Mouse (Mus musculus) heart, embryonic 13.5 days (tissue): Measurements from ENCODE around the gene Rbm7. TPM values are rescaled to one million over a fixed set of nuclear protein-coding genes. Genes with fewer than 3 reads are reported as not detected.
"Not testable (repeated sequence)": the region's sequence is repeated elsewhere in the genome, so short reads cannot be mapped to it uniquely, and the experiment has no call there.

ENCODE experiments used
- ATAC-seq: fragments of 200-750 bp; cut with Nextera tagmentation; 2 replicates; pipeline ENCODE4 v1.8.0; 2017; ENCODE audit warnings: moderate TSS enrichment; ENCODE audit not compliant: insufficient number of reproducible peaks, low FRiP score, low TSS enrichment; ENCODE audit errors: extremely low read depth
- H3K27ac ChIP-seq: fragments of 300-500 bp; sonication (generic); replicated peaks from 2 replicates; pipeline ENCODE4 v1.5.1; 2015; ENCODE audit warnings: moderate library complexity, mild to moderate bottlenecking, inconsistent platforms
- H3K27me3 ChIP-seq: fragments of 300-500 bp; sonication (generic); replicated peaks from 2 replicates; pipeline ENCODE4 v1.6.1; 2015; ENCODE audit warnings: mild to moderate bottlenecking, inconsistent platforms
- H3K36me3 ChIP-seq: fragments of 300-500 bp; sonication (generic); 2 replicates; pipeline ENCODE4 v1.6.1; 2015; ENCODE audit warnings: mild to moderate bottlenecking, inconsistent platforms
- H3K4me1 ChIP-seq: fragments of 300-500 bp; sonication (generic); 2 replicates; pipeline ENCODE4 v1.6.1; 2015; ENCODE audit warnings: inconsistent platforms
- H3K4me2 ChIP-seq: fragments of 300-500 bp; sonication (generic); 2 replicates; pipeline ENCODE4 v1.6.1; 2015; ENCODE audit warnings: inconsistent platforms, mild to moderate bottlenecking, moderate library complexity
- H3K4me3 ChIP-seq: fragments of 300-500 bp; sonication (generic); 2 replicates; pipeline ENCODE4 v1.5.1; 2015; ENCODE audit warnings: moderate library complexity, mild to moderate bottlenecking, inconsistent platforms
- H3K9ac ChIP-seq: fragments of 300-500 bp; sonication (generic); 2 replicates; pipeline ENCODE4 v1.6.1; 2015; ENCODE audit warnings: inconsistent platforms, mild to moderate bottlenecking, moderate library complexity
- H3K9me3 ChIP-seq: fragments of 300-500 bp; sonication (generic); 2 replicates; pipeline ENCODE4 v1.6.1; 2016; ENCODE audit warnings: inconsistent platforms
- WGBS: fragments of 180-500 bp; shearing (Covaris S2); methylation state at CpG from one replicate; pipeline ENCODE4 v1.1.7; 2015; ENCODE audit warnings: mixed read lengths; 5-methylcytosine and 5-hydroxymethylcytosine counted together
- polyA plus RNA-seq: library from polyadenylated mRNA; unstranded; fragments of >200 nt; fragmentation: Nextera tagmentation; extraction: Ambion mirVana; gene quantifications from 2 replicates; pipeline ENCODE4 v1.2.1, GENCODE M21; 2015

The Rbm7 gene
- polyA plus RNA-seq: 80.1 and 86.7 TPM in 2 replicates

DNA sequence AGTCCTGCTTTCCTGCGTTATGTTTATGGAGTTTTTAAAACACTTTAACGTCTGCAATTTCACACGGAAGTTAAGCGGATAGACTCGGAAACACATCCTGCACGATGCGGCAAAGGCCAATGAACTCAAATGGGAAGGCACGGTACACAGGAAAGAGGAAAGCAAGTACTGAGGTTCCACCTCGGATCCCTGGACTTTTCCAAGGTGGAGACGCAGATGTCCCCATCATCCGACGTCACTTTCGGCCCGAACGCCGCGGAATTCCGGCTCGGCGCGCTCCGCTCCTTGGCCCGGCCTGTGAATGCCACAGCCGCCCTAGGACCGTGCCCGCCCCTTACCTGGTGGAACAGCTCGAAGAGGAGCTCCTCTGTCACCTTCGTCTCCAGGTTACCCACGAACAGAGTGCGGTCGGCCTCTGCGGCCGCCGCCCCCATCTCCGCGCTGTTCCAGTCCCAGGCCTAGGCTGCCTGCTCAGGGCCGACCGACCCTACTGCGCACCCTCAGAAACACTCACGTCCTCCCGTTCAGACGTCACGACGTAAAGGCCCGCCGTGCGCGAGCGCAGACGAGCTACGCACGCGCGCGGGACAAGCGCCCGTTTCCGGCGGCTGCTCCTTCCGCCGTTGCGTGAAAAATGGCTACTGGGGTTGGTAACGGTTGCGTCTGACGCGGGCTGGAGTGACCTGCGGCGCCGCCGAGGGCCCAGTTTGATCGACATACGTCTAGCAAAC, at the start of gene Rbm7, which contains the start of gene Gm5617:
Gene Rbm7, minus strand, starts transcription at position 483 of the 731 bp plus-strand sequence.
Gene Gm5617, plus strand, starts transcription at position 626 of the 731 bp plus-strand sequence.
- peaks cover 40% of the 10 kb centered on the region for H3K36me3 ChIP-seq

DNA sequence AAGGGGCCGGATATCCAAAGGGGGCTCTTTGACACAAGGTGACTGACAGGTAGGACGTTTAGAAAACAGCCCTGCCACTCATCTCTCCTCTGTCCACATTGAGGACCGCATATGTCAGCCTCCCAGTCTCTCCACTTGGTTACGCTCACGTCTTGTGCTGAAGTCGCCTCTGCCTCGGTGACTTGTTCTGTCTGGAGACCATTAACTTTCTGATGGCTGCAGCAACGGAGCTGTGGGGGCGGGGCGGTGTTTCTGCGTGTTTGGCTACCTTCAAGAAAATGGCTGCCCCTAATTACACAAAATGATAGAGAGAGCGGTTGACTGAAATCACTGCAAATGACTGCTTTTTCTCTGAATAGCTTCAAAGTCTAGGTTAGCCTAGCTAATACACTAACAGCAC, 43.6 kb upstream of the Rbm7 start:
- H3K4me3 ChIP-seq: peak overlapping the region; percentile 35
- H3K27ac ChIP-seq: no peak overlapping the region
- H3K36me3 ChIP-seq: no peaks in the 10 kb centered on the region
- peaks cover 19% of the 10 kb centered on the region for H3K9me3 ChIP-seq
- peaks cover 10% of the 10 kb centered on the region for H3K4me1 ChIP-seq
- H3K4me2 ChIP-seq: peak overlapping the region; percentile 60
- peak overlapping the region; percentile 67; the same call in 1 of the 2 replicates for H3K9ac ChIP-seq
- peaks cover 23% of the 10 kb centered on the region for H3K27me3 ChIP-seq
- ATAC-seq: no peak
- 15% methylated on average over 12 of the region's 12 CpGs for WGBS

More for the DNA sequence above, at the start of gene Rbm7, which contains the start of gene Gm5617:
- Histone ChIP-seq H3K27ac (peak within 1 kb of the TSS; percentile 91), H3K9ac (peak within 1 kb of the TSS; percentile 97), H3K27me3 (peaks cover 23% of the 10 kb centered on the region), H3K4me2 (peak within 1 kb of the TSS; percentile 92), H3K4me3 (peak within 1 kb of the TSS; percentile 93), H3K9me3 (no peaks in the 10 kb centered on the region), H3K4me1 (peaks cover 25% of the 10 kb centered on the region)
- ATAC-seq: peak; percentile 98
- 0% methylated on average over 68 of the region's 72 CpGs for WGBS

DNA sequence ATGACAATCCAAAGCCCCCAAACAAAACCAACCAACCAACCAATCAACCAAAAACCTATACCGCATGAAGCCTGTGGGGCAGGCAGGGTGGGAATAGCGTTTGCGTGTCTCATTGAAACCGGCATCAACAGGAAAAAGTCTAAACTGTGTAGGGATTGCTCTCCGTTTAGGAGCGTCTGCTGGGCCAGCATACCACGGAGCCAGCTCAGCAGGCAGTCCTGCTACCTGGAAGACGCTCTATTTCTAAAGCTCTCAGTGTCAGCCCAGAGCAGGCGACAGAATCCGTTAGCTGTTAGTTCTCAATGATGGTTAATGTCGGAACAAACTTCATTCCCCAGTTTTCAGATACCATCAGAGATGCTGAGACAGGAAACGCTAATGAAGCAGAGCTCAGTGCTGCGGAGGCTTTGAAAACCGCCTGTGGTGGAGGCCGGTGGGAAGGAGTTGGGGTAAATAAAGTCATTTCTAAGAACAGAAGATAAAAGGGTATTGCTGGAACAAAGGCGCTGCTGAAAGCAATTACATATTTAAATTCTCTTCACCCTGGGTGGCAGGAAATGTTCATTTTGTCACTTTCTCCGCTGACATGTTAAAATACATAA, 43.0 kb upstream of the Rbm7 start:
- Histone ChIP-seq H3K4me3 (peak overlapping the region; percentile 35), H3K36me3 (no peaks in the 10 kb centered on the region), H3K27me3 (peaks cover 23% of the 10 kb centered on the region), H3K9me3 (peaks cover 19% of the 10 kb centered on the region), H3K9ac (peak overlapping the region; percentile 67), H3K4me2 (peak overlapping the region; percentile 60), H3K4me1 (peaks cover 10% of the 10 kb centered on the region), H3K27ac (no peak overlapping the region)
- ATAC-seq: no peak
- WGBS: 3% methylated on average over 17 of the region's 17 CpGs

DNA sequence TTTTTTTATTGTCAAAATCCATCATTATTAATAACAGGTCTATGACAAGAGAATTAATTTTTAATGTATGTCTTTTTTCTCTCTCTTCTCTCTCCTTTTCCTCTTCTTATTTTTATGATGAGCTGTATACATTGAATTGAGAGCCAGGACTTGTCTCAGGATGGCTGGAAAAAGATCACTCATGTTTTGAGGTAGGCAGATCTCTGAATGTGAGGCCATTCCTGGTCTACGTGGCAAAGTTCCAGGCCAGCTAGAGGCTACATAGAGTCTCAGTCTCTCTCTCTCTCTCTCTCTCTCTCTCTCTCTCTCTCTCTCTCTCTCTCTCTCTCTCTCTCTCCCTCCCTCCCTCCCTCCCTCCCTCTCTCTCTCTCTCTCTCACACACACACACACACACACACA, 42.5 kb upstream of the Rbm7 start:
- Histone ChIP-seq H3K27me3 (peaks cover 23% of the 10 kb centered on the region), H3K4me1 (peaks cover 10% of the 10 kb centered on the region), H3K9me3 (peaks cover 17% of the 10 kb centered on the region), H3K4me2 (peak overlapping the region; percentile 60)
- H3K9ac ChIP-seq, H3K27ac ChIP-seq, H3K36me3 ChIP-seq, ATAC-seq, H3K4me3 ChIP-seq: not testable (repeated sequence)
- WGBS: 25% methylated on average over 1 of the region's 1 CpGs

DNA sequence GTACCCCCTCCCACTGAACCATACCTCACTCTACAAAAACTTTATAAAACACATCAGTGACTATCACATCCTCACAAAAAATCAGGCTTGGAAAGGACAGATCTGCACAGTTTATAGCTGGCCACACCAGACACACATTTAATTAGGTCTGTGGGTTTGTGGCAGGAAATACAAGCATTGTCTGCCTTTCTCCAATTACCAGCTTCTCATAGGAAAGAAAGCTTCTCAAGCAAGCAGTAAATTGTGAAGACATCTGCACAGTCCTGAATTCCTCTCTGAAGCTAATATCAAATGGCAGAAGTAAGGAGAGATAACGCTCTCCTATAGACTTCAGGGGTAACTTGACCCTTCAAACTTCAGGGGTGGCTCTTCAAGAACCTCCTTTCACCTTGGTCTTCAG, 41.3 kb upstream of the Rbm7 start:
- H3K36me3 ChIP-seq: no peaks in the 10 kb centered on the region
- H3K9ac ChIP-seq: no peak overlapping the region
- H3K4me3 ChIP-seq: no peak overlapping the region
- no peak overlapping the region for H3K27ac ChIP-seq
- ATAC-seq: no peak
- peaks cover 23% of the 10 kb centered on the region for H3K27me3 ChIP-seq
- no peak overlapping the region for H3K4me2 ChIP-seq
- WGBS: 54% methylated on average over 1 of the region's 1 CpGs
- H3K9me3 ChIP-seq: peaks cover 6% of the 10 kb centered on the region
- H3K4me1 ChIP-seq: peaks cover 10% of the 10 kb centered on the region

DNA sequence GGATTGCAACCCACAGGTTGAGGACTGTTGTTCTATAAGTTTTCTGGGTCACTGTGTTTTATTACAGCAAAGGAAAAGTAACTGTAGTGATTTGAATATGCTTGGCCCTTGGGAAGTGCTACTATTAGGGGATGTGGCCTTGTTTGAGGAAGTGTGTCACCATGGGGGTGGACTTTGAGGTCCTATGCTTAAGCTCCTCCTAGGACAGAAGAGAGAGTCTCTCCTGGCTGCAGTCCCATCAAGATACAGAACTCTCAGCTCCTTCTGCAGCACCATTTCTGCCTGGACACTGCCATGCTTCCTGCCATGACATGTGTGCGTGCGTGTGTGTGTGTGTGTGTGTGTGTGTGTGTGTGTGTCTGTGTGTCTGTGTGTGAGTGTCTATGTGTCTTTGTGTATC, 37.6 kb upstream of the Rbm7 start:
- no peak overlapping the region for H3K4me2 ChIP-seq
- WGBS: 73% methylated on average over 2 of the region's 2 CpGs
- H3K4me1 ChIP-seq: no peaks in the 10 kb centered on the region
- H3K27me3 ChIP-seq: peaks cover 4% of the 10 kb centered on the region
- no peaks in the 10 kb centered on the region for H3K36me3 ChIP-seq
- H3K9ac ChIP-seq: no peak overlapping the region
- no peaks in the 10 kb centered on the region for H3K9me3 ChIP-seq
- ATAC-seq: no peak
- H3K4me3 ChIP-seq: no peak overlapping the region
- no peak overlapping the region for H3K27ac ChIP-seq

DNA sequence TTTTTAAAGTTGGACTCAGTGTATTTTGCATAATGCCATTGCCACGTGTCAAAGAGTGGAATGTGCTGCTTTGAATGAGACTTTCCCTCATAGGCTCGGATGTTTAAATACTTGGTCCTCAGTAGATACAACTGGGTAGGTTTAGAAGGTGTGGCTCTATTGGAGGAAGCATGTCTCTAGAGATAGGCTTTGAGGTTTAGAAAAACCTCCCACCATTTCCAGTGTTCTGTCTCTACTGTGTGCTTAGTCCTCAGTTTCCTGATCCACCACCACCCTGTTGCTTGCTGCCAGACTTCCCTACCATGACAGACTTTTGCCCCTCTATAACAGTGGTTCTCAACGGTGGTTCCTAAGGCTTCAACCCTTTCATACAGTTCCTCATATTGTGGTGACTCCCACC, 37.1 kb upstream of the Rbm7 start:
- 62% methylated on average over 3 of the region's 3 CpGs for WGBS
- peaks cover 2% of the 10 kb centered on the region for H3K27me3 ChIP-seq
- no peak for ATAC-seq
- no peaks in the 10 kb centered on the region for H3K4me1 ChIP-seq
- no peak overlapping the region for H3K4me3 ChIP-seq
- H3K9ac ChIP-seq: no peak overlapping the region
- no peak overlapping the region for H3K4me2 ChIP-seq
- H3K36me3 ChIP-seq: no peaks in the 10 kb centered on the region
- H3K27ac ChIP-seq: no peak overlapping the region
- no peaks in the 10 kb centered on the region for H3K9me3 ChIP-seq

DNA sequence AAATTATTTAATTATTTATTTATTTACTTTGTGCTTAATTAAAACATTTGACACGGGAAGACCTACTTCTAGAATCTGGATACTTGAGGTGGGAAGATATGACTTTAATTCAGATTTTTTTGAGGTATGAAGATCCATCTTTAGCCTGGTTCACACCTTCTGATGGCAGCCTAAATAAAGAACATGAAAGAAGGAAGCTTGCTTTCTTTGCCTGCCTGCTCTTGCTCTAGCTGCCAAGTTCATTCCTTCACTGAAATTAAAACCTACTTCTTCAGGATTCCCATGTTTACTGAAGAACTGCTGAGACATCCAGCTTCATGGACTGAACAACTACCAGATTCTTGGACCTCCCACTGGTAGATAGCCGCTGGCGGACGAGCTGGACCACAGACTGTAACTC, 36.2 kb upstream of the Rbm7 start:
- Histone ChIP-seq H3K9me3 (no peaks in the 10 kb centered on the region), H3K4me3 (no peak overlapping the region), H3K4me2 (no peak overlapping the region), H3K9ac (no peak overlapping the region), H3K27ac (no peak overlapping the region), H3K27me3 (no peaks in the 10 kb centered on the region; the same call in none of the 2 replicates), H3K4me1 (no peaks in the 10 kb centered on the region), H3K36me3 (no peaks in the 10 kb centered on the region)
- no peak for ATAC-seq
- 74% methylated on average over 4 of the region's 4 CpGs for WGBS

DNA sequence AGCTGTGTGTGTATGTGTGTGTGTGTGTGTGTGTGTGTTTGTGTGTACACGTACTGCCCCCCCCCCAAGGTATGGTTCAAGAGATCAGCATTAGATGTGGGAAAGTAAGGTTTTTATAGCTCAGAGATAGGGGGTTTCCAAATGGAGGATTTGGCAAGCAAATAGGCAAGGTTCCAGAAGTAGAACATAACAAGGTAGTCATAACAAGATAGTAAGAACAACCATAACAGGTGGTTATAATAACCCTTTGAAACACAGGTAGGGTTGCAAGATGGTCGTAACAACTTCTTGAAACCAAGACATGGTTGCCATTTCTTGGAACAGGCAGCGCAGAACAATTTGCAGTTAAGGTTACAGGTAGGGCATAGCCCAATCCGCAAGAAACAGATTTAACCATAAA, 31.4 kb upstream of the Rbm7 start:
- Histone ChIP-seq H3K4me3 (no peak overlapping the region), H3K27ac (no peak overlapping the region), H3K4me2 (no peak overlapping the region), H3K27me3 (no peaks in the 10 kb centered on the region; the same call in 1 of the 2 replicates), H3K9ac (no peak overlapping the region), H3K4me1 (no peaks in the 10 kb centered on the region), H3K9me3 (no peaks in the 10 kb centered on the region), H3K36me3 (no peaks in the 10 kb centered on the region)
- WGBS: 80% methylated on average over 4 of the region's 4 CpGs
- ATAC-seq: no peak

DNA sequence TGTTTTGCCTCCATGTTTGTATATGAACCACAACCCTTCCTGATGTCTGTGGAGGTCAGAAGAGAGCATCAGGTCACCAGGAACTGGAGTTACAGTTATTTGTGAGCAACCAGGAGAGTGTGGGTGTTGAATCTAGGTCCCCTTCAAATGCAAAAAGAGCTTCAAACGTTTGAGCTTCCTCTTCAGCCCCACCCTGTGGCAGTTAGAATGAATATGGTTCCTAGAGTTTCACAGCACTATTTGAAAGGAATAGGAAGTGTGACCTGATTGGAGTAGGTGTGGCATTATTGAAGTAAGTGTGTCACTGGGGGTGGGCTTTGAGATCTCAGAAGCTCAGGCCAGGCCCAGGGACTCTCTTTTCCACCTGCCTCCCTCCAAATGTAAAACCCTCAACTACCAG, 30.5 kb upstream of the Rbm7 start:
- H3K4me1 ChIP-seq: no peaks in the 10 kb centered on the region
- no peaks in the 10 kb centered on the region for H3K36me3 ChIP-seq
- H3K9me3 ChIP-seq: no peaks in the 10 kb centered on the region
- no peak overlapping the region for H3K9ac ChIP-seq
- no peak overlapping the region for H3K4me2 ChIP-seq
- H3K27ac ChIP-seq: no peak overlapping the region
- no peak overlapping the region for H3K4me3 ChIP-seq
- no peaks in the 10 kb centered on the region; the same call in 1 of the 2 replicates for H3K27me3 ChIP-seq
- 8% methylated on average over 1 of the region's 1 CpGs for WGBS
- no peak for ATAC-seq

DNA sequence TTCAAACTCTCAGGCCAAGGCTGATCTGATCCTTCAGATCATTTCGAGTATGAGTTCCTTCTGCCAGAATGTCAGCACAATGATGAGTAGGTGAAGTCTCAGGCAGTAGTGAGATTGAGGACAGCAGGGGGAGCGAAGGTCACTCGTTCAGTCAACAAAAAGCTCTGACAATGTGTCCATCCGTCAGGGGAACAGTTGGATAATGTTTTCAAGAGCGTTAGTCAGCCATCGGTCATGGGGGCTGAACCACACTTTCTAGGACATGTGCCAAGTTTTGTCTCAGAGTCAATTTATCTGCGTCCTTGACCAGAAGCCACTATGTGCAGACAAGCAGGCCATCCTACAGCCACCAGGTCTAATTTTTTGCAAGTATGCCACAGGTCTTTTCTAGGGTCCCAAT, 25.3 kb upstream of the Rbm7 start:
- H3K4me1 ChIP-seq: peaks cover 13% of the 10 kb centered on the region
- H3K9ac ChIP-seq, H3K4me3 ChIP-seq, H3K27ac ChIP-seq, H3K4me2 ChIP-seq, H3K9me3 ChIP-seq, H3K36me3 ChIP-seq, H3K27me3 ChIP-seq, ATAC-seq: not testable (repeated sequence)
- WGBS: 9% methylated on average over 5 of the region's 7 CpGs
